In genomic region chr1:171477123-171477522, GRCm38 (mm10) we compare ENCODE assay signal across 34 mouse cellular contexts. TPM values are rescaled to one million over a fixed set of nuclear protein-coding genes. Genes with fewer than 3 reads are reported as not detected.
DNase-seq lines count a peak whose midpoint lies in the region; ATAC-seq and TF ChIP-seq lines count a peak whose summit lies in the region.
"Had no signal": no experiment of that assay in that cellular context is flagged by ENCODE, and none has a peak within 500 bp of the region (broad histone marks: within the 10 kb centered on the region; RNA-seq: fewer than 3 reads in every experiment).

No protein-coding gene starts in this region.

- H3K4me1 ChIP-seq in lung, embryonic 14.5 days (ENCODE audit: insufficient read depth): 0 out of 2 replicates have a peak, but pooled peaks cover 2% of the 10 kb centered on the region
- peaks cover 2% of the 10 kb centered on the region for H3K4me1 ChIP-seq in ES-Bruce4 (ENCODE audit: control insufficient read depth, insufficient read depth, low read length)
- H3K4me1 ChIP-seq in stomach, embryonic 16.5 days (ENCODE audit: control insufficient read depth, insufficient read depth, low read length): no peaks in the 10 kb centered on the region
- H3K4me1 ChIP-seq: heart, embryonic 15.5 days; hindbrain, embryonic 15.5 days; neural tube, embryonic 13.5 days had no signal

- TF ChIP-seq POLR2A in ES-Bruce4 (IDR thresholded peaks at IDR 0.05; ENCODE audit: insufficient read depth, low read length): no peak

- no peak overlapping the region for H3K4me2 ChIP-seq in lung, embryonic 14.5 days
- H3K4me2 ChIP-seq in stomach, embryonic 16.5 days (ENCODE audit: low read depth, low read length): no peak overlapping the region

- peak overlapping the region; percentile 67; the same call in 1 of the 2 replicates for H3K27ac ChIP-seq in lung, embryonic 14.5 days (ENCODE audit: low read depth)
- H3K27ac ChIP-seq in ES-Bruce4 (ENCODE audit: insufficient read depth, low read length): peak overlapping the region; percentile 77
- peak overlapping the region; percentile 92 for H3K27ac ChIP-seq in stomach, embryonic 16.5 days (ENCODE audit: low read length)
- H3K27ac ChIP-seq: gastrocnemius, adult 2 months; heart, embryonic 15.5 days; hindbrain, embryonic 15.5 days; neural tube, embryonic 13.5 days had no signal

- DNase-seq in lung, embryonic 14.5 days: no peak
- no peak for DNase-seq in lung, postnatal 4 days
- peak; percentile 88 for DNase-seq in ZHBTc4 (ENCODE audit: low read depth, low spot score)
- DNase-seq in layer of hippocampus, adult 18-20 months (ENCODE audit: low spot score in 2 of 2): no peak
- no peak for DNase-seq in spleen, postnatal 10 days (ENCODE audit: low spot score in 2 of 2)
- DNase-seq: adrenal gland, postnatal 25 days; B cell, adult 2 months; cerebellum, adult 8-10 months; cerebellum, postnatal 36 days; embryo, embryonic 11 days; gastrocnemius, adult 2 months; kidney, adult 2 months; kidney, postnatal 10 days; liver, postnatal 0 days; midbrain, embryonic 14.5 days; retina, postnatal 1 day; right cerebral cortex, postnatal 25 days; spleen, adult 18-20 months had no signal

- no peaks in the 10 kb centered on the region for H3K27me3 ChIP-seq in lung, embryonic 14.5 days (ENCODE audit: insufficient read depth, low read length)
- H3K27me3 ChIP-seq in ES-Bruce4 (ENCODE audit: control insufficient read depth, insufficient read depth, low read length, poor library complexity, severe bottlenecking): no peaks in the 10 kb centered on the region
- no peaks in the 10 kb centered on the region for H3K27me3 ChIP-seq in stomach, embryonic 16.5 days (ENCODE audit: control insufficient read depth, insufficient read depth, low read length)
- H3K27me3 ChIP-seq: CH12.LX; heart, embryonic 15.5 days; hindbrain, embryonic 15.5 days; megakaryocyte, embryonic 14.5 days; neural tube, embryonic 13.5 days had no signal

- 52% methylated on average over 8 of the region's 8 CpGs for WGBS in lung, embryonic 14.5 days
- WGBS in stomach, embryonic 16.5 days: 70% methylated on average over 8 of the region's 8 CpGs

- ATAC-seq in lung, embryonic 14.5 days (ENCODE audit: insufficient read depth): no peak
- no peak for ATAC-seq in stomach, embryonic 16.5 days (ENCODE audit: insufficient read depth, low FRiP score)

- no peaks in the 10 kb centered on the region for H3K9me3 ChIP-seq in lung, embryonic 14.5 days (ENCODE audit: low read depth, low read length)
- H3K9me3 ChIP-seq in ES-Bruce4 (replicated peaks; ENCODE audit: control insufficient read depth, insufficient read depth, low read length, poor library complexity, severe bottlenecking): peaks cover 10% of the 10 kb centered on the region
- H3K9me3 ChIP-seq in stomach, embryonic 16.5 days (replicated peaks; ENCODE audit: control insufficient read depth, low read length): no peaks in the 10 kb centered on the region
- H3K9me3 ChIP-seq: hindbrain, embryonic 15.5 days; megakaryocyte, embryonic 14.5 days had no signal

- H3K36me3 ChIP-seq in lung, embryonic 14.5 days (ENCODE audit: insufficient read depth): no peaks in the 10 kb centered on the region
- no peaks in the 10 kb centered on the region for H3K36me3 ChIP-seq in ES-Bruce4 (ENCODE audit: control insufficient read depth, insufficient read depth, low read length, poor library complexity, severe bottlenecking)
- no peaks in the 10 kb centered on the region for H3K36me3 ChIP-seq in stomach, embryonic 16.5 days (ENCODE audit: control insufficient read depth, insufficient read depth, low read length)
- H3K36me3 ChIP-seq: heart, embryonic 15.5 days; hindbrain, embryonic 15.5 days; neural tube, embryonic 13.5 days had no signal

- no peak overlapping the region for H3K9ac ChIP-seq in lung, embryonic 14.5 days
- no peak overlapping the region for H3K9ac ChIP-seq in ES-Bruce4 (ENCODE audit: low read depth, poor library complexity, severe bottlenecking)
- no peak overlapping the region for H3K9ac ChIP-seq in stomach, embryonic 16.5 days (ENCODE audit: low read length)
- H3K9ac ChIP-seq: hindbrain, embryonic 15.5 days; liver, postnatal 0 days had no signal

- no peak overlapping the region for H3K4me3 ChIP-seq in lung, embryonic 14.5 days (ENCODE audit: low read depth, low read length)
- no peak overlapping the region for H3K4me3 ChIP-seq in ES-Bruce4 (ENCODE audit: low read depth, low read length)
- H3K4me3 ChIP-seq in stomach, embryonic 16.5 days (replicated peaks; ENCODE audit: low read length): no peak overlapping the region
- H3K4me3 ChIP-seq: gastrocnemius, adult 2 months; myocyte had no signal

- no peak for TF ChIP-seq EP300 in ES-Bruce4 (IDR thresholded peaks at IDR 0.05; ENCODE audit: insufficient read depth, low read depth, low read length)

- TF ChIP-seq CTCF in lung, embryonic 14.5 days (IDR thresholded peaks at IDR 0.05; ENCODE audit: low read depth): no peak
- TF ChIP-seq CTCF in ES-Bruce4 (IDR thresholded peaks at IDR 0.05; ENCODE audit: low read depth, low read length): no peak

RNA-seq across cellular contexts. Expression of gene Alyref2, which starts 26.2 kb away (rescaled TPM):
- 10.1 and 11.0 TPM in 2 replicates for polyA plus RNA-seq in lung, embryonic 14.5 days (2014; fragmentation: Nextera tagmentation; extraction: Ambion mirVana)
- polyA plus RNA-seq in ES-Bruce4 (2011; ENCODE audit: insufficient read depth, insufficient read length, low read depth, missing spikeins): 4.7 and 5.2 TPM in 2 replicates
- polyA plus RNA-seq in stomach, embryonic 16.5 days (2015; fragmentation: Nextera tagmentation; extraction: Ambion mirVana): 15.7 and 16.3 TPM in 2 replicates
- 1 to 10 TPM; 6.9 to 7.3 TPM for total RNA-seq in layer of hippocampus, adult 18-20 months (2021)

RNA-seq across cellular contexts. Expression of gene F11r, which starts 39.8 kb away (rescaled TPM):
- polyA plus RNA-seq in lung, embryonic 14.5 days (2014; fragmentation: Nextera tagmentation; extraction: Ambion mirVana): 83.6 and 91.3 TPM in 2 replicates
- polyA plus RNA-seq in ES-Bruce4 (2011; ENCODE audit: insufficient read depth, insufficient read length, low read depth, missing spikeins): 123 and 146 TPM in 2 replicates
- 137 and 162 TPM in 2 replicates for polyA plus RNA-seq in stomach, embryonic 16.5 days (2015; fragmentation: Nextera tagmentation; extraction: Ambion mirVana)
- 1 to 10 TPM; 4.4 to 5.6 TPM for total RNA-seq in layer of hippocampus, adult 18-20 months (2021)

RNA-seq across cellular contexts. Expression of gene Itln1, which starts 58.0 kb away (rescaled TPM):
- polyA plus RNA-seq in lung, embryonic 14.5 days (2014; fragmentation: Nextera tagmentation; extraction: Ambion mirVana): not detected in 2 replicates
- polyA plus RNA-seq in ES-Bruce4 (2011; ENCODE audit: insufficient read depth, insufficient read length, low read depth, missing spikeins): not detected in 2 replicates
- not detected in 2 replicates for polyA plus RNA-seq in stomach, embryonic 16.5 days (2015; fragmentation: Nextera tagmentation; extraction: Ambion mirVana)
- not detected for total RNA-seq in layer of hippocampus, adult 18-20 months (2021)
- total RNA-seq: adrenal gland, postnatal 25 days; CH12.LX; gastrocnemius, adult 2 months; gastrocnemius, postnatal 4 days; hematopoietic stem cell, adult 5-6 weeks; layer of hippocampus, postnatal 25 days had no signal
- polyA plus RNA-seq: brain, embryonic 14.5 days; forebrain, embryonic 11.5 days; heart, embryonic 15.5 days; hindbrain, embryonic 15.5 days; intestine, embryonic 14.5 days; kidney, adult 2 months; limb, embryonic 11.5 days; liver, embryonic 11.5 days; liver, postnatal 0 days; midbrain, embryonic 14.5 days; myocyte; neural tube, embryonic 13.5 days had no signal

RNA-seq across cellular contexts. Expression of gene Tstd1, which starts 58.5 kb away (rescaled TPM):
- 2.0 and 3.4 TPM in 2 replicates for polyA plus RNA-seq in lung, embryonic 14.5 days (2014; fragmentation: Nextera tagmentation; extraction: Ambion mirVana)
- polyA plus RNA-seq in ES-Bruce4 (2011; ENCODE audit: insufficient read depth, insufficient read length, low read depth, missing spikeins): 9.9 TPM in 2 replicates
- polyA plus RNA-seq in stomach, embryonic 16.5 days (2015; fragmentation: Nextera tagmentation; extraction: Ambion mirVana): 7.6 and 8.3 TPM in 2 replicates
- 1 to 10 TPM; 3.9 to 7.1 TPM for total RNA-seq in layer of hippocampus, adult 18-20 months (2021)
